Mouse (Mus musculus) cerebellum, adult 18-20 months (tissue): ENCODE measurements around the gene Txnrd3.

ENCODE experiments used
- DNase-seq, 2 experiments: peaks; one replicate each; pipeline ENCODE4 v3.0.0; 2021

Gene Txnrd3

GRCm38 (mm10) chr6:89658342-89658741, 14.6 kb downstream of the Txnrd3 start:
- DNase-seq = no peak

- DNase-seq = no peak
Observed at GRCm38 (mm10) chr6:89658931-89659330, 15.1 kb downstream of the Txnrd3 start.

GRCm38 (mm10) chr6:89659692-89660423, 16.1 kb downstream of the Txnrd3 start:
- peak in 1 of 2 experiments; percentile 19 for DNase-seq

GRCm38 (mm10) chr6:89660490-89660889, 16.7 kb downstream of the Txnrd3 start:
- DNase-seq = no peak

GRCm38 (mm10) chr6:89662521-89662920, 18.7 kb downstream of the Txnrd3 start:
- DNase-seq = no peak

- no peak for DNase-seq
Observed at GRCm38 (mm10) chr6:89665155-89665554, 21.4 kb downstream of the Txnrd3 start.

- DNase-seq = no peak
Observed at GRCm38 (mm10) chr6:89665667-89666066, 21.9 kb downstream of the Txnrd3 start.

GRCm38 (mm10) chr6:89666976-89667375, 23.2 kb downstream of the Txnrd3 start:
- no peak for DNase-seq

- no peak for DNase-seq
Observed at GRCm38 (mm10) chr6:89669556-89669955, 25.8 kb downstream of the Txnrd3 start.

- no peak for DNase-seq
Observed at GRCm38 (mm10) chr6:89671431-89671830, 27.6 kb downstream of the Txnrd3 start.

GRCm38 (mm10) chr6:89672641-89673040, 28.9 kb downstream of the Txnrd3 start:
- peak; percentile 20 to 32 for DNase-seq

GRCm38 (mm10) chr6:89673135-89673780, 29.5 kb downstream of the Txnrd3 start:
- peak in 1 of 2 experiments; percentile 13 for DNase-seq

- no peak for DNase-seq
Observed at GRCm38 (mm10) chr6:89678522-89678921, 34.7 kb downstream of the Txnrd3 start.

- peak; percentile 71 to 76 for DNase-seq
Observed at GRCm38 (mm10) chr6:89679291-89679835, 35.6 kb downstream of the Txnrd3 start.

- DNase-seq = peak; percentile 78 to 83
Observed at GRCm38 (mm10) chr6:89680155-89680554, 36.4 kb downstream of the Txnrd3 start.

- DNase-seq = no peak
Observed at GRCm38 (mm10) chr6:89684231-89684630, 40.4 kb downstream of the Txnrd3 start.

- DNase-seq = no peak
Observed at GRCm38 (mm10) chr6:89687100-89687499, 43.3 kb downstream of the Txnrd3 start.

- DNase-seq = no peak
Observed at GRCm38 (mm10) chr6:89706624-89707023, 62.8 kb downstream of the Txnrd3 start.

- no peak for DNase-seq
Observed at GRCm38 (mm10) chr6:89707240-89707639, 63.5 kb downstream of the Txnrd3 start, which contains the start of gene Vmn1r40. Gene Vmn1r40, plus strand, starts transcription at chr6:89707540.

- DNase-seq = no peak
Observed at GRCm38 (mm10) chr6:89718051-89718450, 74.3 kb downstream of the Txnrd3 start.
